In the genomic region with DNA sequence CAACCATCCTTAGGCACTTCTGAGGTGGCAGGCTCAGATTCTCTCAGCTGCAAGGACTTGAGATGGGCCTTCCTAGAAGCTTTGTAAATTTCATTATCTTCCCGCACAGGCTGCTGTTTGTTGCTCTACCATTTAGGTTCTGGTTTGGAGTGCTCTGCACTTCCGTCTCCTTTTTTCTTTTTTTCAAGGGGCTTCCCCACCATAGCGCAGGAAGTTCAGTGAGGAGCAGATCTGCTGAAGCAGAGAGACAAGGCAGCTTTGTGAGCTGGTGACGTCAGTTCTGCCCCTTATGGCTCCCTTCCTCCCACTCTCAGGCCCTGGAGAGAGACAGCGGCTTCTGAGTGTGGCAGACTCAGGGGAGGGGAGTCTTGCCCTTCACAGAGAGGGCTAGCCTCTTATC, we compare ENCODE assay signal across 8 mouse cellular contexts. TPM values are rescaled to one million over a fixed set of nuclear protein-coding genes. Genes with fewer than 3 reads are reported as not detected.
A peak's percentile ranks its signal among the peaks of the same experiment; 100 is the strongest.
DNase-seq lines count a peak whose midpoint lies in the region; ATAC-seq lines count a peak whose summit lies in the region.

No protein-coding gene starts in this region.

- ATAC-seq in megakaryocyte, adult 5-6 weeks (ENCODE audit: poor library complexity, severe bottlenecking) = peak; percentile 39

- peak; percentile 62 to 69 for DNase-seq in spleen, adult 18-20 months
- no peak for DNase-seq in spleen, adult 12 weeks (ENCODE audit: low spot score)
- peak; percentile 36 for DNase-seq in embryo, embryonic 10.5 days (ENCODE audit: low spot score)
- peak; percentile 76 for DNase-seq in thymus, postnatal 25 days
- DNase-seq in adrenal gland, postnatal 10 days = no peak
- DNase-seq in kidney, postnatal 14 days = no peak
- DNase-seq in adrenal gland, postnatal 4 days (ENCODE audit: low spot score in 2 of 2) = no peak

RNA-seq across cellular contexts. Expression of a gene that starts 3.4 kb away (rescaled TPM):
- 3.6 and 4.2 TPM in 2 replicates for total RNA-seq in megakaryocyte, adult 5-6 weeks (2015)
- total RNA-seq in megakaryocyte, adult 5-6 weeks (2017) = 9.6 and 11.4 TPM in 2 replicates
- total RNA-seq in adrenal gland, postnatal 10 days (2021) = 1 to 10 TPM; 9.6 to 9.9 TPM
- 10 to 100 TPM; 15.1 to 17.7 TPM for total RNA-seq in adrenal gland, postnatal 4 days (2021)

RNA-seq across cellular contexts. Expression of a gene that starts 29.0 kb away (rescaled TPM):
- total RNA-seq in megakaryocyte, adult 5-6 weeks (2015) = 0.16 and 4.0 TPM in 2 replicates
- 1.8 and 2.3 TPM in 2 replicates for total RNA-seq in megakaryocyte, adult 5-6 weeks (2017)
- 10 to 100 TPM in 1 of 2 experiments, 1 to 10 TPM in 1; 9.5 to 12.6 TPM for total RNA-seq in adrenal gland, postnatal 10 days (2021)
- 10 to 100 TPM; 15.8 to 22.2 TPM for total RNA-seq in adrenal gland, postnatal 4 days (2021)

RNA-seq across cellular contexts. Expression of a gene that starts 44.9 kb away (rescaled TPM):
- total RNA-seq in megakaryocyte, adult 5-6 weeks (2015) = 3.5 and 6.2 TPM in 2 replicates
- 1.8 and 4.2 TPM in 2 replicates for total RNA-seq in megakaryocyte, adult 5-6 weeks (2017)
- 10 to 100 TPM; 22.1 to 23.9 TPM for total RNA-seq in adrenal gland, postnatal 10 days (2021)
- total RNA-seq in adrenal gland, postnatal 4 days (2021) = 100 to 1,000 TPM in 1 of 2 experiments, 10 to 100 TPM in 1; 51.9 to 275 TPM

Comparison
In these comparisons a context has a peak if more than half of its experiments do, and no peak if none do; other contexts are left out.
1. DNase-seq: peak in spleen, adult 18-20 months (2 of 2), embryo, embryonic 10.5 days (single experiment) and thymus, postnatal 25 days (single experiment); none in spleen, adult 12 weeks (single experiment), adrenal gland, postnatal 10 days (single experiment), kidney, postnatal 14 days (single experiment) and adrenal gland, postnatal 4 days (0 of 2).